Mouse (Mus musculus): ENCODE results near the gene Polk. TPM values are rescaled to one million over a fixed set of nuclear protein-coding genes. Genes with fewer than 3 reads are reported as not detected.

Polk gene
- polyA plus RNA-seq (2015; fragmentation: Nextera tagmentation; extraction: Ambion mirVana), result 11.1 and 12.0 TPM in 2 replicates

GRCm38 (mm10) chr13:96542081-96542889 is at the start of gene Polk, which contains the start of gene Col4a3bp:
Gene Polk, minus strand, starts transcription at chr13:96542579.
Gene Col4a3bp, plus strand, starts transcription at chr13:96542618.
- peak; percentile 99 for ATAC-seq (ENCODE audit: insufficient read depth, low FRiP score)
- H3K4me2 ChIP-seq (ENCODE audit: low read depth, low read length), result peak within 1 kb of the TSS; percentile 64
- WGBS, result under 1% methylated on average over 50 of the region's 50 CpGs

DNA sequence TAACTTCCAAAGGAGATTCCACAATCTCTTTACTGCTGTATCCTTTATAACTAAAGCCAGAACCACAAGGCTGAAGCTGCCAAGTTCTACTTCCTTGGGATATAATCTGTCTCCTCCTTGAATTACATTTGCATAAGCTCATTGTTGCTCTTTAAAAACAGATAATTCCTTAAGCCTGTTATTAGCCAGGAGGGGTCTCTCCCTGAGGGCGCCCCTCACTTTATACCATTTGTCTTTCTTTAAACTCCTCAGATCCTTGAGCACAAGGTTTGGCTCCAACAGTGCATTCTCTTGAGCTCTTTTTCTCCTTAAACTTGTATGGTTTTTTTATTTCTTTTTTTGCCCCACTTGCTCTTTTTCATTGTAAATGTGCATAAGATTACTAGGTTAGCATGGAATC is 46.3 kb upstream of the Polk start:
- Histone ChIP-seq H3K36me3 (ENCODE audit: control insufficient read depth, insufficient read depth, low read length) (no peaks in the 10 kb centered on the region), H3K9me3 (replicated peaks; ENCODE audit: control insufficient read depth, low read length) (no peaks in the 10 kb centered on the region), H3K4me1 (ENCODE audit: control insufficient read depth, insufficient read depth, low read length) (0 out of 2 replicates have a peak, but pooled peaks cover 2% of the 10 kb centered on the region), H3K4me3 (replicated peaks; ENCODE audit: low read length) (no peak overlapping the region), H3K27ac (ENCODE audit: low read length) (peak overlapping the region; percentile 35; the same call in 1 of the 2 replicates), H3K27me3 (ENCODE audit: control insufficient read depth, insufficient read depth, low read length) (no peaks in the 10 kb centered on the region), H3K4me2 (ENCODE audit: low read depth, low read length) (no peak overlapping the region), H3K9ac (ENCODE audit: low read length) (no peak overlapping the region)
- ATAC-seq (ENCODE audit: insufficient read depth, low FRiP score), result no peak
- 78% methylated on average over 1 of the region's 1 CpGs for WGBS

More at GRCm38 (mm10) chr13:96542081-96542889, at the start of gene Polk, which contains the start of gene Col4a3bp:
- peak within 1 kb of the TSS; percentile 94 for H3K4me3 ChIP-seq (replicated peaks; ENCODE audit: low read length)
- H3K4me1 ChIP-seq (ENCODE audit: control insufficient read depth, insufficient read depth, low read length), result peaks cover 5% of the 10 kb centered on the region; the same call in 1 of the 2 replicates
- H3K36me3 ChIP-seq (ENCODE audit: control insufficient read depth, insufficient read depth, low read length), result no peaks in the 10 kb centered on the region
- H3K27me3 ChIP-seq (ENCODE audit: control insufficient read depth, insufficient read depth, low read length), result no peaks in the 10 kb centered on the region
- peak within 1 kb of the TSS; percentile 92 for H3K27ac ChIP-seq (ENCODE audit: low read length)
- H3K9me3 ChIP-seq (replicated peaks; ENCODE audit: control insufficient read depth, low read length), result no peaks in the 10 kb centered on the region
- peak within 1 kb of the TSS; percentile 96 for H3K9ac ChIP-seq (ENCODE audit: low read length)

- Histone ChIP-seq H3K27me3 (ENCODE audit: control insufficient read depth, insufficient read depth, low read length) (no peaks in the 10 kb centered on the region), H3K27ac (ENCODE audit: low read length) (no peak overlapping the region), H3K9ac (ENCODE audit: low read length) (no peak overlapping the region), H3K4me1 (ENCODE audit: control insufficient read depth, insufficient read depth, low read length) (no peaks in the 10 kb centered on the region), H3K4me2 (ENCODE audit: low read depth, low read length) (no peak overlapping the region), H3K9me3 (replicated peaks; ENCODE audit: control insufficient read depth, low read length) (no peaks in the 10 kb centered on the region), H3K36me3 (ENCODE audit: control insufficient read depth, insufficient read depth, low read length) (no peaks in the 10 kb centered on the region), H3K4me3 (replicated peaks; ENCODE audit: low read length) (no peak overlapping the region)
- WGBS, result 92% methylated on average over 5 of the region's 5 CpGs
- ATAC-seq (ENCODE audit: insufficient read depth, low FRiP score), result no peak
Measured at GRCm38 (mm10) chr13:96586540-96586939, 44.2 kb upstream of the Polk start.

GRCm38 (mm10) chr13:96584201-96584600 is 41.8 kb upstream of the Polk start:
- WGBS, result 91% methylated on average over 2 of the region's 2 CpGs
- Histone ChIP-seq H3K4me1 (ENCODE audit: control insufficient read depth, insufficient read depth, low read length) (peaks cover 4% of the 10 kb centered on the region; the same call in 1 of the 2 replicates), H3K36me3 (ENCODE audit: control insufficient read depth, insufficient read depth, low read length) (no peaks in the 10 kb centered on the region), H3K27ac (ENCODE audit: low read length) (no peak overlapping the region), H3K9me3 (replicated peaks; ENCODE audit: control insufficient read depth, low read length) (no peaks in the 10 kb centered on the region), H3K9ac (ENCODE audit: low read length) (no peak overlapping the region), H3K27me3 (ENCODE audit: control insufficient read depth, insufficient read depth, low read length) (no peaks in the 10 kb centered on the region), H3K4me3 (replicated peaks; ENCODE audit: low read length) (no peak overlapping the region), H3K4me2 (ENCODE audit: low read depth, low read length) (no peak overlapping the region)
- no peak for ATAC-seq (ENCODE audit: insufficient read depth, low FRiP score)

- no peak for ATAC-seq (ENCODE audit: insufficient read depth, low FRiP score)
- 64% methylated on average over 1 of the region's 1 CpGs for WGBS
- H3K27ac ChIP-seq (ENCODE audit: low read length), result no peak overlapping the region
Measured at GRCm38 (mm10) chr13:96579979-96580378, 37.6 kb upstream of the Polk start.

GRCm38 (mm10) chr13:96579104-96579503 is 36.7 kb upstream of the Polk start:
- H3K4me3 ChIP-seq (replicated peaks; ENCODE audit: low read length), result no peak overlapping the region
- 71% methylated on average over 2 of the region's 2 CpGs for WGBS
- no peak overlapping the region for H3K9ac ChIP-seq (ENCODE audit: low read length)
- no peaks in the 10 kb centered on the region for H3K36me3 ChIP-seq (ENCODE audit: control insufficient read depth, insufficient read depth, low read length)
- no peak for ATAC-seq (ENCODE audit: insufficient read depth, low FRiP score)
- peaks cover 7% of the 10 kb centered on the region for H3K4me1 ChIP-seq (ENCODE audit: control insufficient read depth, insufficient read depth, low read length)
- H3K27ac ChIP-seq (ENCODE audit: low read length), result no peak overlapping the region
- no peaks in the 10 kb centered on the region for H3K27me3 ChIP-seq (ENCODE audit: control insufficient read depth, insufficient read depth, low read length)
- no peak overlapping the region for H3K4me2 ChIP-seq (ENCODE audit: low read depth, low read length)
- H3K9me3 ChIP-seq (replicated peaks; ENCODE audit: control insufficient read depth, low read length), result no peaks in the 10 kb centered on the region

More at GRCm38 (mm10) chr13:96579979-96580378, 37.6 kb upstream of the Polk start:
- Histone ChIP-seq H3K36me3 (ENCODE audit: control insufficient read depth, insufficient read depth, low read length) (no peaks in the 10 kb centered on the region), H3K4me3 (replicated peaks; ENCODE audit: low read length) (no peak overlapping the region), H3K4me1 (ENCODE audit: control insufficient read depth, insufficient read depth, low read length) (peaks cover 7% of the 10 kb centered on the region), H3K27me3 (ENCODE audit: control insufficient read depth, insufficient read depth, low read length) (no peaks in the 10 kb centered on the region), H3K4me2 (ENCODE audit: low read depth, low read length) (no peak overlapping the region), H3K9me3 (replicated peaks; ENCODE audit: control insufficient read depth, low read length) (no peaks in the 10 kb centered on the region), H3K9ac (ENCODE audit: low read length) (no peak overlapping the region)

GRCm38 (mm10) chr13:96574170-96574569 is 31.8 kb upstream of the Polk start:
- Histone ChIP-seq H3K4me3 (replicated peaks; ENCODE audit: low read length) (no peak overlapping the region), H3K9me3 (replicated peaks; ENCODE audit: control insufficient read depth, low read length) (no peaks in the 10 kb centered on the region), H3K4me1 (ENCODE audit: control insufficient read depth, insufficient read depth, low read length) (peaks cover 9% of the 10 kb centered on the region), H3K9ac (ENCODE audit: low read length) (no peak overlapping the region), H3K27me3 (ENCODE audit: control insufficient read depth, insufficient read depth, low read length) (no peaks in the 10 kb centered on the region), H3K27ac (ENCODE audit: low read length) (no peak overlapping the region), H3K4me2 (ENCODE audit: low read depth, low read length) (no peak overlapping the region), H3K36me3 (ENCODE audit: control insufficient read depth, insufficient read depth, low read length) (no peaks in the 10 kb centered on the region)
- 77% methylated on average over 2 of the region's 2 CpGs for WGBS
- ATAC-seq (ENCODE audit: insufficient read depth, low FRiP score), result no peak

GRCm38 (mm10) chr13:96571016-96571361 is 28.6 kb upstream of the Polk start:
- H3K4me1 ChIP-seq (ENCODE audit: control insufficient read depth, insufficient read depth, low read length), result peaks cover 6% of the 10 kb centered on the region
- H3K4me3 ChIP-seq (replicated peaks; ENCODE audit: low read length), result no peak overlapping the region
- H3K36me3 ChIP-seq (ENCODE audit: control insufficient read depth, insufficient read depth, low read length), result no peaks in the 10 kb centered on the region
- H3K9ac ChIP-seq (ENCODE audit: low read length), result no peak overlapping the region
- H3K4me2 ChIP-seq (ENCODE audit: low read depth, low read length), result no peak overlapping the region
- WGBS, result 32% methylated on average over 6 of the region's 6 CpGs
- ATAC-seq (ENCODE audit: insufficient read depth, low FRiP score), result no peak; the same call in 1 of the 2 replicates
- no peaks in the 10 kb centered on the region for H3K9me3 ChIP-seq (replicated peaks; ENCODE audit: control insufficient read depth, low read length)
- H3K27ac ChIP-seq (ENCODE audit: low read length), result peak overlapping the region; percentile 19; the same call in 1 of the 2 replicates
- no peaks in the 10 kb centered on the region for H3K27me3 ChIP-seq (ENCODE audit: control insufficient read depth, insufficient read depth, low read length)

GRCm38 (mm10) chr13:96570313-96571015 is 28.1 kb upstream of the Polk start:
- H3K27me3 ChIP-seq (ENCODE audit: control insufficient read depth, insufficient read depth, low read length), result no peaks in the 10 kb centered on the region
- peak overlapping the region; percentile 19; the same call in 1 of the 2 replicates for H3K27ac ChIP-seq (ENCODE audit: low read length)
- peak; percentile 62 for ATAC-seq (ENCODE audit: insufficient read depth, low FRiP score)
- H3K9me3 ChIP-seq (replicated peaks; ENCODE audit: control insufficient read depth, low read length), result no peaks in the 10 kb centered on the region
- H3K4me1 ChIP-seq (ENCODE audit: control insufficient read depth, insufficient read depth, low read length), result peaks cover 6% of the 10 kb centered on the region
- no peaks in the 10 kb centered on the region for H3K36me3 ChIP-seq (ENCODE audit: control insufficient read depth, insufficient read depth, low read length)
- H3K4me3 ChIP-seq (replicated peaks; ENCODE audit: low read length), result no peak overlapping the region
- no peak overlapping the region for H3K4me2 ChIP-seq (ENCODE audit: low read depth, low read length)
- no peak overlapping the region for H3K9ac ChIP-seq (ENCODE audit: low read length)
- WGBS, result 29% methylated on average over 10 of the region's 10 CpGs

Measured in stomach, embryonic 16.5 days (tissue).